Mouse (Mus musculus): Measurements from ENCODE around the gene Mrgprd. TPM values are rescaled to one million over a fixed set of nuclear protein-coding genes. Genes with fewer than 3 reads are reported as not detected.

Gene Mrgprd
- polyA plus RNA-seq, 1 experiment = not detected

DNA sequence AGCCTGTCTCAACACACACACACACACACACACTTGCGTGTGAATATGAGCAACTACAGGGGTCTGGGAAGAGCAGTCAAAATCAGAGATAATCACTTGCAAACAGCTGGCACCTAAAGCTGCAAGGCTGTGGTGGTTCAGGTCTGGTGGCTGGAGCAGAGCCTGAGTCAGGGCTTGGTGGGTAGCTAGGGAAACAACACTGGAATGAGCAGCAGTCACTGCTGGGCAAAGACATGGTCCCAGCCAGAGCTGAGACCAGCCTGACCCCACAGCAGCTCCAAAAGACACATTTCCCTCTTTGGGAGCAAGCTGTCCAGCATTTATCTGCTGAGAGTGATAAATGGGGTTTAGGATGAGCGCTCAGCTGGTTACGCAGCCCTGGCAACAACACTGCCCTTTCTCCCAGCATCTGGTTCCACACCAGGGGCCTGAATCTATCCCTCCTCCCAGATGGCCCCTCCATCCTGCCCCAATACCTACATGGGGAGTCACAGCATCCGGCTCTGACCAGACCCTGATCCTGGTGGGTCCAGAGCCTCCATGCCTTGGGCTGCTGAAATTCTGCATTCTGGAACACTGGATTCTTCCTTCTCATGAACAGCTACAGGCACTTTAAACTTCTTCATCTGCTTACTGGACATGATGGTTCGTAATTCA is 25.7 kb downstream of the Mrgprd start:
- Histone ChIP-seq H3K27me3 (ENCODE audit: control insufficient read depth, insufficient read depth, low read length) (no peaks in the 10 kb centered on the region), H3K27ac (ENCODE audit: insufficient read depth, low read length) (no peak overlapping the region), H3K4me3 (ENCODE audit: extremely low read depth, insufficient read depth, insufficient read length) (no peak overlapping the region), H3K36me3 (ENCODE audit: control insufficient read depth, insufficient read depth, low read length) (no peaks in the 10 kb centered on the region), H3K4me1 (ENCODE audit: control insufficient read depth, insufficient read depth, insufficient read length) (no peaks in the 10 kb centered on the region)
- DNase-seq (ENCODE audit: low read depth in 1 of 2, low spot score in 2 of 2) = no peak
- no peak for TF ChIP-seq POLR2A (IDR thresholded peaks at IDR 0.05; ENCODE audit: low read depth, low read length)
- TF ChIP-seq CTCF (IDR thresholded peaks at IDR 0.05; ENCODE audit: extremely low read depth, insufficient read depth, insufficient read length, insufficient replicate concordance) = no peak
- WGBS = 92% methylated on average over 5 of the region's 5 CpGs

Other genes with a start within 250 kb of the Mrgprd start
- 8.3 and 9.0 TPM in 2 replicates for gene 1810010D01Rik, start 106.7 kb upstream of the Mrgprd start, polyA plus RNA-seq (2012; rRNA removed)
- 23.8 and 31.3 TPM in 2 replicates for gene Tpcn2, start 30.8 kb upstream of the Mrgprd start, polyA plus RNA-seq (2012; rRNA removed)
- 2.2 and 2.5 TPM in 2 replicates for gene Mrgprf, start 14.0 kb upstream of the Mrgprd start, polyA plus RNA-seq (2012; rRNA removed)